Mouse (Mus musculus) ES-Bruce4 (cell line): ENCODE measurements at regions not wholly inside any gene's neighbourhood (a gene's known extent, or its start where the extent isn't known, plus 50 kb on each side); places are given as distances from the start of the nearest gene placed in this dataset.

Experiments
- CTCF ChIP-seq: IDR thresholded peaks from one replicate; pipeline ENCODE4 v1.8.1; 2011; ENCODE audit warnings: low read depth, low read length
- EP300 ChIP-seq: IDR thresholded peaks from 2 replicates; pipeline ENCODE4 v1.6.1; 2011; ENCODE audit warnings: low read depth, low read length; ENCODE audit not compliant: insufficient read depth
- POLR2A ChIP-seq: IDR thresholded peaks from one replicate; pipeline ENCODE4 v1.8.1; 2011; ENCODE audit warnings: low read length; ENCODE audit not compliant: insufficient read depth

DNA sequence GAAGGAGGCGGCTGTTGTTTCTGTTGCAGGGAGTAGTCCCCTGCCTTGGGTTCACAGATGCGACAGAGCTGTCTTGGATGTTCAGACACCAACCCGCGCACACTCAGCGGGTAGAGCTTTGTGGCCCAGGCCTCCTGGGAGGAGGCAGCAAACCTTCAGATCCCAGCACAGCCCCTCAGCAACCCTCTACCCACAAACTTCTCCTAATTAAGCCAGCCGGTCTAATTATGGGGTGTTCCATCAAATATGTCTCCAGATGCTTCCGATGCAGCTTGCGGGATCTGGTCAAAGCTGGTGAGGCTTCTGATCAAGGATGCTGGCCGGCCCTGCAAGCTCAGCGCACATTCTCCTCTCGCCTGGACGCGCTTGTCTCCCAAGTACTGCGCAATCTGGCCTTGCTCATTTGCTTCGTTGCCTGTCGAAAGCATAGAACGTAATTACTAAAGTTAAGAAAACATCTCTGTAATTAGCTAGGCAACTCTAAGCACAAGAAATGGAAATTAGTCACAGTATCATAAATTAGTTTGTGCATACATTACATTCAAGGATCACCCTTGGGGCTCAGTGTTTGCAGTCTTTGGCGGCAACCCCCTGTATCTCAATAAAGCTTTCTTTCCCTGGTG is 92.0 kb upstream of the Kiz start:
- TF ChIP-seq POLR2A: no peak
- TF ChIP-seq CTCF: no peak
- TF ChIP-seq EP300: no peak
